Mouse (Mus musculus): Measurements from ENCODE around the gene Ajm1. TPM values are rescaled to one million over a fixed set of nuclear protein-coding genes. Genes with fewer than 3 reads are reported as not detected.
"Not testable (repeated sequence)": the region's sequence is repeated elsewhere in the genome, so short reads cannot be mapped to it uniquely, and the experiment has no call there.

The Ajm1 gene
- polyA plus RNA-seq, 1 experiment = 0.92 TPM

- 57% methylated on average over 1 of the region's 1 CpGs for WGBS
- TF ChIP-seq POLR2A (IDR thresholded peaks at IDR 0.05; ENCODE audit: borderline replicate concordance, control insufficient read depth, low read depth, low read length) (no peak), CTCF (IDR thresholded peaks at IDR 0.05; ENCODE audit: control insufficient read depth, insufficient read depth, low read length) (no peak)
- H3K4me1 ChIP-seq (ENCODE audit: control insufficient read depth, insufficient read depth, low read length) = peaks cover 1% of the 10 kb centered on the region; the same call in 1 of the 2 replicates
- H3K4me3 ChIP-seq (replicated peaks; ENCODE audit: control insufficient read depth, low read depth, low read length) = no peak overlapping the region
- H3K27ac ChIP-seq (ENCODE audit: control insufficient read depth, insufficient read depth, low read depth, low read length, poor library complexity) = no peak overlapping the region
Measured at GRCm38 (mm10) chr2:25556296-25556695, 25.3 kb downstream of the Ajm1 start.

DNA sequence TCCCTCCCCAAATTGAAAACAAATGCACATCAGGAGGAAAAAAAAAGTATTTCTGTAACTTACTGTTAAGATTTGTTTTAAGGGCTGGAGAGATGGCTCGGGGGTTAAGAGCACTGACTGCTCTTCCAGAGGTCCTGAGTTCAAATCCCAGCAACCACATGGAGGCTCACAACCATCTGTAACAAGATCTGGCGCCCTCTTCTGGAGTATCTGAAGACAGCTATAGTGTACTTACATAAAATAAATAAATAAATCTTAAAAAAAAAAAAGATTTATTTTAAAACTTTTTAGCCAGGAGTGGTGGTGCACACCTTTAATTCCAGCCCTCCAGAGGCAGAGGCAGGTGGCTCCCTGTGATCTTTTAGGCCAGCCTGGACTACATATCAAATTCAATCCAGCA lies 26.1 kb downstream of the Ajm1 start:
- not testable (repeated sequence) for H3K4me1 ChIP-seq (ENCODE audit: control insufficient read depth, insufficient read depth, low read length); H3K4me3 ChIP-seq (replicated peaks; ENCODE audit: control insufficient read depth, low read depth, low read length); H3K27ac ChIP-seq (ENCODE audit: control insufficient read depth, insufficient read depth, low read depth, low read length, poor library complexity)
- WGBS = 45% methylated on average over 2 of the region's 2 CpGs

DNA sequence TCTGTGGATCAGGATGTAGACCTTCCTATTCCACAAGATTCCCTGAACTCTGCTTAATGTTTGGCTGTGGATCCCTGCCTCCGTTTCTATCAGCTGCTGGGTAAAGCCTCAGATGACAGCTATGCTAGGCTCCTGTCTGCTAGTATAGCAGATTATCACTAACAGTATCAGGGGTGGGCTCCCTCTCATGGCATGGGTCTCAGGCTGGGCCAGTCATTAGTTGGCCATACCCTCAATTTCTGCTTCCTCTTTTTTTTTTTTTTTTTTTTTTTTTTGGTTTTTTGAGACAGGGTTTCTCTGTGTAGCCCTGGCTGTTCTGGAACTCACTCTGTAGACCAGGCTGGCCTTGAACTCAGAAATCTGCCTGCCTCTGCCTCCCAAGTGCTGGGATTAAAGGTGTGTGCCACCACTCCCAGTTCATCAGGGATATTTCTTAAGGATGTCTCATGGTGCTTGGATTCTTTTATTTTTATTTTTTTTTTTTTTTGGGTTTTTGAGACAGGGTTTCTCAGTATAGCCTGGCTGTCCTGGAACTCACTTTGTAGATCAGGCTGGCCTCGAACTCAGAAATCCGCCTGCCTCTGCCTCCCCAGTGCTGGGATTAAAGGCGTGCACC lies 28.3 kb downstream of the Ajm1 start:
- H3K4me1 ChIP-seq (ENCODE audit: control insufficient read depth, insufficient read depth, low read length); H3K27ac ChIP-seq (ENCODE audit: control insufficient read depth, insufficient read depth, low read depth, low read length, poor library complexity); H3K4me3 ChIP-seq (replicated peaks; ENCODE audit: control insufficient read depth, low read depth, low read length): not testable (repeated sequence)
- 77% methylated on average over 4 of the region's 4 CpGs for WGBS

DNA sequence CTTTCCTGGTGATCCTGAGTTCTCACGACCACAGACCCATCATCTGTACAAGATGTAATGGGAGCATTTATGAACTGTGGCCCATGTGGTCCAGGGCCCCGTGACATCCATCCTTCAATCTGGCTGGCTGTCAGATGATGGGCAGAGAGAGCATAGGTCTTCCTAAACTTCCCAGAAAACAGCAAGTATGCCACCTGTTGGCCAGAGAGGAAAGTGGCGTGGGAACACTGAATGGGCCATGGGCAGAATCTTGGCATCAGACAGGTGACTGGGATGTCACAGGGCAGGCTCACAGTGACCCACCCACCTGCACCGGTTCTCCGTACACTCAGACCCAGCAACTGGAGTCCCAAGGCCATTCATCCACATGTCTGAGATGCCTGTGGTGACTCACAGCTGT lies 30.4 kb downstream of the Ajm1 start:
- H3K4me3 ChIP-seq (replicated peaks; ENCODE audit: control insufficient read depth, low read depth, low read length) = no peak overlapping the region
- no peak overlapping the region for H3K27ac ChIP-seq (ENCODE audit: control insufficient read depth, insufficient read depth, low read depth, low read length, poor library complexity)
- TF ChIP-seq CTCF (IDR thresholded peaks at IDR 0.05; ENCODE audit: control insufficient read depth, insufficient read depth, low read length) = peak; percentile 64
- no peak for TF ChIP-seq POLR2A (IDR thresholded peaks at IDR 0.05; ENCODE audit: borderline replicate concordance, control insufficient read depth, low read depth, low read length)
- WGBS = 41% methylated on average over 5 of the region's 5 CpGs
- H3K4me1 ChIP-seq (ENCODE audit: control insufficient read depth, insufficient read depth, low read length) = no peaks in the 10 kb centered on the region; the same call in 1 of the 2 replicates

GRCm38 (mm10) chr2:25549021-25549991 lies 32.3 kb downstream of the Ajm1 start:
- 62% methylated on average over 9 of the region's 9 CpGs for whole genome bisulfite sequencing
- H3K4me3 ChIP-seq (replicated peaks; ENCODE audit: control insufficient read depth, low read depth, low read length) = no peak overlapping the region
- H3K27ac ChIP-seq (ENCODE audit: control insufficient read depth, insufficient read depth, low read depth, low read length, poor library complexity) = no peak overlapping the region
- TF ChIP-seq POLR2A (IDR thresholded peaks at IDR 0.05; ENCODE audit: borderline replicate concordance, control insufficient read depth, low read depth, low read length) (no peak), CTCF (IDR thresholded peaks at IDR 0.05; ENCODE audit: control insufficient read depth, insufficient read depth, low read length) (no peak)
- H3K4me1 ChIP-seq (ENCODE audit: control insufficient read depth, insufficient read depth, low read length) = peaks cover 2% of the 10 kb centered on the region; the same call in 1 of the 2 replicates

GRCm38 (mm10) chr2:25546811-25547491 lies 34.6 kb downstream of the Ajm1 start, which contains the start of gene Traf2:
TSS of gene Traf2 (minus strand) at chr2:25546940.
- 3% methylated on average over 48 of the region's 48 CpGs for WGBS
- TF ChIP-seq POLR2A (IDR thresholded peaks at IDR 0.05; ENCODE audit: borderline replicate concordance, control insufficient read depth, low read depth, low read length) (peak; percentile 71; the same call in 1 of the 2 replicates), CTCF (IDR thresholded peaks at IDR 0.05; ENCODE audit: control insufficient read depth, insufficient read depth, low read length) (no peak)
- peaks cover 2% of the 10 kb centered on the region; the same call in 1 of the 2 replicates for H3K4me1 ChIP-seq (ENCODE audit: control insufficient read depth, insufficient read depth, low read length)
- H3K4me3 ChIP-seq (replicated peaks; ENCODE audit: control insufficient read depth, low read depth, low read length) = peak within 1 kb of the TSS; percentile 79
- peak within 1 kb of the TSS; percentile 70 for H3K27ac ChIP-seq (ENCODE audit: control insufficient read depth, insufficient read depth, low read depth, low read length, poor library complexity)

GRCm38 (mm10) chr2:25545996-25546810 lies 35.4 kb downstream of the Ajm1 start:
- Histone ChIP-seq H3K4me3 (replicated peaks; ENCODE audit: control insufficient read depth, low read depth, low read length) (peak overlapping the region; percentile 79), H3K4me1 (ENCODE audit: control insufficient read depth, insufficient read depth, low read length) (peaks cover 2% of the 10 kb centered on the region; the same call in 1 of the 2 replicates), H3K27ac (ENCODE audit: control insufficient read depth, insufficient read depth, low read depth, low read length, poor library complexity) (peak overlapping the region; percentile 70)
- TF ChIP-seq CTCF (IDR thresholded peaks at IDR 0.05; ENCODE audit: control insufficient read depth, insufficient read depth, low read length) = no peak
- no peak for TF ChIP-seq POLR2A (IDR thresholded peaks at IDR 0.05; ENCODE audit: borderline replicate concordance, control insufficient read depth, low read depth, low read length)
- WGBS = 3% methylated on average over 43 of the region's 43 CpGs

All from bone marrow, adult 2 months (tissue).